Mouse (Mus musculus) limb, embryonic 14.5 days (tissue): ENCODE measurements around the gene Htra3. TPM values are rescaled to one million over a fixed set of nuclear protein-coding genes. Genes with fewer than 3 reads are reported as not detected.

Experiments
- ATAC-seq: fragments of 200-750 bp; cut with Nextera tagmentation; 2 replicates; pipeline ENCODE4 v1.8.0; 2017; ENCODE audit warnings: low read depth, moderate number of reproducible peaks, moderate TSS enrichment; ENCODE audit not compliant: low FRiP score
- DNase-seq: peaks from one replicate; pipeline ENCODE4 v3.0.0-alpha.2; 2015; ENCODE audit warnings: low spot score
- H3K27ac ChIP-seq: fragments of 300-500 bp; sonication (generic); replicated peaks from 2 replicates; pipeline ENCODE4 v1.5.1; 2014; ENCODE audit warnings: low read depth, mild to moderate bottlenecking, low read length, moderate library complexity, mixed read lengths
- H3K27me3 ChIP-seq: fragments of 300-500 bp; sonication (generic); 2 replicates; pipeline ENCODE4 v1.6.1; 2014; ENCODE audit warnings: low read length, mixed read lengths; ENCODE audit not compliant: control insufficient read depth, insufficient read depth
- H3K36me3 ChIP-seq: fragments of 300-500 bp; sonication (generic); 2 replicates; pipeline ENCODE4 v1.6.1; 2014; ENCODE audit warnings: mild to moderate bottlenecking, low read length, moderate library complexity, mixed read lengths; ENCODE audit not compliant: control insufficient read depth, insufficient read depth
- H3K4me1 ChIP-seq: fragments of 300-500 bp; sonication (generic); 2 replicates; pipeline ENCODE4 v1.6.1; 2014; ENCODE audit warnings: antibody characterized with exemption, low read length, mixed read lengths; ENCODE audit not compliant: control insufficient read depth, insufficient read depth
- H3K4me2 ChIP-seq: fragments of 300-500 bp; sonication (generic); replicated peaks from 2 replicates; pipeline ENCODE4 v1.6.1; 2014; ENCODE audit warnings: low read depth, mild to moderate bottlenecking, low read length, moderate library complexity; ENCODE audit not compliant: severe bottlenecking
- H3K4me3 ChIP-seq: fragments of 300-500 bp; sonication (generic); replicated peaks from 2 replicates; pipeline ENCODE4 v1.5.1; 2014; ENCODE audit warnings: low read length
- H3K9ac ChIP-seq: fragments of 300-500 bp; sonication (generic); 2 replicates; pipeline ENCODE4 v1.6.1; 2014; ENCODE audit warnings: mild to moderate bottlenecking, low read depth, low read length, moderate library complexity; ENCODE audit not compliant: severe bottlenecking
- H3K9me3 ChIP-seq: fragments of 300-500 bp; sonication (generic); 2 replicates; pipeline ENCODE4 v1.6.1; 2016; ENCODE audit warnings: low read length; ENCODE audit not compliant: control insufficient read depth
- POLR2A ChIP-seq: fragments of 200-500 bp; IDR thresholded peaks from 2 replicates; pipeline ENCODE4 v1.8.0; 2012; ENCODE audit warnings: inconsistent platforms, mild to moderate bottlenecking, moderate library complexity, borderline replicate concordance; ENCODE audit not compliant: insufficient read depth, insufficient read length; ENCODE audit errors: extremely low read depth
- WGBS: fragments of 180-500 bp; shearing (Covaris S2); extraction: QIAGEN DNeasy Blood & Tissue Kit; methylation state at CpG from one replicate; pipeline ENCODE4 v1.1.7; 2014; 5-methylcytosine and 5-hydroxymethylcytosine counted together
- polyA plus RNA-seq, 2 experiments: library from polyadenylated mRNA; depleted of rRNA in 1 of 2; stranded (reverse) in 1 of 2; unstranded in 1 of 2; fragments of >200 nt; fragmentation: Nextera tagmentation in 1 of 2; extraction: Ambion mirVana in 1 of 2; gene quantifications; 2 replicates each; pipeline versions ENCODE4 v1.2.1 to v1.2.3; 2012 to 2014

Gene Htra3
- polyA plus RNA-seq, 2 experiments, result 48.8 to 59.2 TPM

DNA sequence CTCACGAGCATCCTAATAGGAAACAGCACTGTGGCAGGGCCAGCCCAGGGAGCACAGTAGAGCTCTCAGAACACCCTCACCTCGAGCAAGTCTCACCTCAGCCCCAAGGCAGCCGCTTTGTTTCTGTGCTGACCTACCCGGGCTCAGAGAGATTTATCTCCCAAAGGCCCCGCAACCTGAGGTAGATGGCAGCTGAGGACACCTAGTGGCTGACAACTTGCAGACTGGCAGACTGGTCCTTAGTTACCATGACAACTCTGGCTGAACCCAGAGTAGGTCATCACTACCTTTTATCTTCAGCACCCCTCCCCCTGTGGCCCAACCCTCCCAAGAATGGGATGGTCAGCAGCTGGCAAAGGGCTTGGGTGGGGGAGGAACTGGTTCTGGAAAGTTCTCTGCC is 16.2 kb upstream of the Htra3 start:
- no peak overlapping the region for H3K9ac ChIP-seq
- H3K27ac ChIP-seq, result no peak overlapping the region
- H3K36me3 ChIP-seq, result no peaks in the 10 kb centered on the region
- H3K9me3 ChIP-seq, result no peaks in the 10 kb centered on the region
- no peaks in the 10 kb centered on the region for H3K27me3 ChIP-seq
- WGBS, result 23% methylated on average over 5 of the region's 5 CpGs
- no peak overlapping the region for H3K4me2 ChIP-seq
- no peak for DNase-seq
- no peak for TF ChIP-seq POLR2A
- H3K4me1 ChIP-seq, result peaks cover 7% of the 10 kb centered on the region; the same call in 1 of the 2 replicates
- no peak overlapping the region for H3K4me3 ChIP-seq
- no peak for ATAC-seq

- TF ChIP-seq POLR2A, result no peak
These were observed 14.1 kb upstream of the Htra3 start for GRCm38 (mm10) chr5:35693638-35694037.

DNA sequence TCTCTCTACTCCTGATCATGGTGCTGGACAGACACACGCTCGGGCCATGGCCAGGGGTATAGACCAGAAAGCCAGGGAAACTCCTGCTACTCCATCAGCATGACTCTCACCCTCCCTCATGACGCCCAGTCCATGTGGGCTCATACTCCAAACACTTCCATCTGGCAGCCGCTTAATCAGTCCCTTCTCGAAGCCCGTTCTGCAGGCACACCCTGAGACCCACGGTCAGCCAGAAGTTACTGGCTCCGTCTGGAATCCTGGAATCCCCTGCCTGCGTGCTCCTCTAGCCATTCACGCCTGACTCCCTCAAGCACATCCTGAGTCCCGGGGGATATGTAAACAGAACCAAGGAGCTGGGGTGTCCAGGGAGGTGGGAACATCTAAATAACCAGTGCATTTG is 11.7 kb upstream of the Htra3 start:
- ATAC-seq, result no peak
- Histone ChIP-seq H3K36me3 (no peaks in the 10 kb centered on the region), H3K9me3 (no peaks in the 10 kb centered on the region), H3K4me3 (no peak overlapping the region), H3K27ac (no peak overlapping the region), H3K4me1 (peaks cover 14% of the 10 kb centered on the region; the same call in 1 of the 2 replicates), H3K27me3 (no peaks in the 10 kb centered on the region), H3K4me2 (no peak overlapping the region), H3K9ac (no peak overlapping the region)
- DNase-seq, result no peak
- no peak for TF ChIP-seq POLR2A
- 32% methylated on average over 11 of the region's 11 CpGs for WGBS

More at GRCm38 (mm10) chr5:35693638-35694037, 14.1 kb upstream of the Htra3 start:
- Histone ChIP-seq H3K4me3 (no peak overlapping the region), H3K27me3 (no peaks in the 10 kb centered on the region), H3K36me3 (no peaks in the 10 kb centered on the region), H3K4me1 (peaks cover 11% of the 10 kb centered on the region; the same call in 1 of the 2 replicates), H3K27ac (no peak overlapping the region), H3K9me3 (no peaks in the 10 kb centered on the region), H3K4me2 (no peak overlapping the region), H3K9ac (no peak overlapping the region)
- WGBS, result 68% methylated on average over 4 of the region's 4 CpGs
- no peak for ATAC-seq
- no peak for DNase-seq

- WGBS, result 78% methylated on average over 8 of the region's 8 CpGs
- Histone ChIP-seq H3K9me3 (no peaks in the 10 kb centered on the region), H3K9ac (no peak overlapping the region), H3K4me3 (no peak overlapping the region), H3K4me1 (peaks cover 14% of the 10 kb centered on the region; the same call in 1 of the 2 replicates), H3K27ac (no peak overlapping the region), H3K36me3 (no peaks in the 10 kb centered on the region), H3K4me2 (no peak overlapping the region), H3K27me3 (no peaks in the 10 kb centered on the region)
- TF ChIP-seq POLR2A, result no peak
- ATAC-seq (no peak), DNase-seq (no peak)
These were observed 11.0 kb upstream of the Htra3 start for GRCm38 (mm10) chr5:35690485-35691165.

DNA sequence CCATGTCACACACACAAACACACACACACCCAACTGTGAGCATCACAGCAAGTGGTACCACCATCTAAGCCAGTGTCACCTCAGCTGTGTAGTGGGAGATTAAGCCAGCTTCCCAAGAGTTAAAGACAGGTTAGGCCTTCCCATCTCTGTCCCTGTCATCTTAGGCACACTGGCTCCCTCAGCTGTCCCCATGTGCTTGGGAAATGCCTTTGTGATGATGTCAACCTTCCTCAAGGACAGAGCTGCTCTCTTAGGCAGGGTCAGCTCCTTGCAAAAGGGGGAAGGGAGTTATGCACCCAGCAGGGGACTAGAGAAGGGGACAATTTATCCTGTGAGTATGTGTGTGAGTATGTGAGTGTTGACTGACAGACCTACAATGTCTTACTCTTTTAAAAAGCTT is 9.8 kb upstream of the Htra3 start:
- ATAC-seq (no peak), DNase-seq (no peak)
- no peaks in the 10 kb centered on the region for H3K36me3 ChIP-seq

More for the DNA sequence above, 9.8 kb upstream of the Htra3 start:
- no peak overlapping the region for H3K4me3 ChIP-seq
- H3K9ac ChIP-seq, result no peak overlapping the region
- peaks cover 14% of the 10 kb centered on the region; the same call in 1 of the 2 replicates for H3K4me1 ChIP-seq
- no peaks in the 10 kb centered on the region for H3K9me3 ChIP-seq
- no peak overlapping the region for H3K27ac ChIP-seq
- no peak for TF ChIP-seq POLR2A
- H3K4me2 ChIP-seq, result no peak overlapping the region
- H3K27me3 ChIP-seq, result no peaks in the 10 kb centered on the region
